Mouse (Mus musculus) forebrain, embryonic 14.5 days (tissue): ENCODE data around the gene Glrp1. TPM values are rescaled to one million over a fixed set of nuclear protein-coding genes. Genes with fewer than 3 reads are reported as not detected.

Experiments
- ATAC-seq: fragments of 200-750 bp; cut with Nextera tagmentation; 2 replicates; pipeline ENCODE4 v1.8.0; 2017; ENCODE audit warnings: mild to moderate bottlenecking, moderate library complexity
- DNase-seq: peaks from one replicate; pipeline ENCODE4 v3.0.0-alpha.2; 2015; ENCODE audit warnings: low spot score
- H3K27ac ChIP-seq: fragments of 300-500 bp; sonication (generic); 2 replicates; pipeline ENCODE4 v1.5.1; 2014; ENCODE audit warnings: low read depth, mild to moderate bottlenecking, control low read depth, low read length, moderate library complexity
- H3K27me3 ChIP-seq: fragments of 300-500 bp; sonication (generic); replicated peaks from 2 replicates; pipeline ENCODE4 v1.6.1; 2014; ENCODE audit warnings: low read length, control low read depth, mixed read lengths; ENCODE audit not compliant: control insufficient read depth, insufficient read depth
- H3K36me3 ChIP-seq: fragments of 300-500 bp; sonication (generic); 2 replicates; pipeline ENCODE4 v1.6.1; 2014; ENCODE audit warnings: low read length, control low read depth; ENCODE audit not compliant: control insufficient read depth, insufficient read depth
- H3K4me1 ChIP-seq: fragments of 300-500 bp; sonication (generic); 2 replicates; pipeline ENCODE4 v1.6.1; 2014; ENCODE audit warnings: antibody characterized with exemption, low read length, control low read depth; ENCODE audit not compliant: control insufficient read depth, insufficient read depth
- H3K4me2 ChIP-seq: fragments of 300-500 bp; sonication (generic); 2 replicates; pipeline ENCODE4 v1.6.1; 2014; ENCODE audit warnings: mild to moderate bottlenecking, control low read depth, low read length
- H3K4me3 ChIP-seq: fragments of 300-500 bp; sonication (generic); 2 replicates; pipeline ENCODE4 v1.5.1; 2014; ENCODE audit warnings: low read depth, low read length, control low read depth
- H3K9ac ChIP-seq: fragments of 300-500 bp; sonication (generic); 2 replicates; pipeline ENCODE4 v1.6.1; 2014; ENCODE audit warnings: mild to moderate bottlenecking, low read length, control low read depth, moderate library complexity
- H3K9me3 ChIP-seq: fragments of 300-500 bp; sonication (generic); replicated peaks from 2 replicates; pipeline ENCODE4 v1.6.1; 2016; ENCODE audit warnings: low read length, control low read depth, mixed read lengths; ENCODE audit not compliant: control insufficient read depth
- WGBS: fragments of 180-500 bp; shearing (Covaris S2); extraction: QIAGEN DNeasy Blood & Tissue Kit; methylation state at CpG from one replicate; pipeline ENCODE4 v1.1.7; 2014; 5-methylcytosine and 5-hydroxymethylcytosine counted together
- polyA plus RNA-seq: library from polyadenylated mRNA; unstranded; fragments of >200 nt; fragmentation: Nextera tagmentation; extraction: Ambion mirVana; gene quantifications from 2 replicates; pipeline ENCODE4 v1.2.1, GENCODE M21; 2014

Gene Glrp1
- polyA plus RNA-seq, 1 experiment from 2014 or later = not detected

DNA sequence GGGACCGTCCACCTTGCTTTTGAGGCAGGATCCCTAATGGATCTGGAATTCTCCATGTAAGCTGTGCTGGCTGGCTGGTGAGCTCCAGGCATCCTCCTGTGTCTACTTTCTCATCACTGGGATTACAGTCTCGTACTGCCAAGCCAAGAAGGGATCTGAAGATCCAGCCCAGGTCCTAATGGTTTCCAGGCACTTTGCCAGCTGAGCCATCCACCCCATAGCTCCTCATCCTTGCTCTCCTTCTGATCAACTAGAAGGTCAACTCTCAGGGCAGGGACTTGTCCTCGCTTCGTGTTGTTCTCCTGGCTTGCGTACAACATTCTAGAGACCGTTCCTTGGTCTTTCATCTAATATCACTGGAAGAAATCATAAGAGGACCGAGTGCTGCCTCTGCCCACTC lies 29.4 kb upstream of the Glrp1 start:
- no peaks in the 10 kb centered on the region for H3K9me3 ChIP-seq
- no peak; the same call in 1 of the 2 replicates for ATAC-seq
- H3K27ac ChIP-seq = peak overlapping the region; percentile 40; the same call in 1 of the 2 replicates
- H3K4me2 ChIP-seq = no peak overlapping the region
- H3K27me3 ChIP-seq = no peaks in the 10 kb centered on the region
- H3K36me3 ChIP-seq = no peaks in the 10 kb centered on the region
- WGBS = 82% methylated on average over 7 of the region's 7 CpGs
- no peak overlapping the region for H3K9ac ChIP-seq
- no peak overlapping the region for H3K4me3 ChIP-seq
- H3K4me1 ChIP-seq = peaks cover 9% of the 10 kb centered on the region
- DNase-seq = peak; percentile 34

DNA sequence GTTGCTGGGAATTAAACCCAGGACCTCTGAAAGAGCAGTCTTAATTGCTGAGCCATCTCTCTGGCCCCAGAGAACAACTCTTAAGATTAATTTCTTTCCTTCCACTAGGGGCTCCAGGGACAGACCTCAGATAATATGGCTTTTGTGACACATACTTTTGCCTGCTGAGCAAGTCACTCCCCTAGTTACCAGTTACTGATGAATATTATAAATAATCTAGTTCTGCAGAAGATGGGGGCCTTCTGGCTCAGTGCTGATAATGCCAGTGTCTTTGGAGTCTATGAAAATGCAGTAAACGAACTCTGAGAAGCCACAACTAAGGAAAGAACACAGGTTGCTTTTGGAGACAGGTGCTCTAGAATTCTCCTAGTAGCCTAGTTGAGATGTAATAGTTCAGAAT lies 26.4 kb upstream of the Glrp1 start:
- Histone ChIP-seq H3K4me1 (peaks cover 9% of the 10 kb centered on the region), H3K4me2 (no peak overlapping the region), H3K9ac (no peak overlapping the region), H3K9me3 (no peaks in the 10 kb centered on the region), H3K4me3 (no peak overlapping the region), H3K27me3 (no peaks in the 10 kb centered on the region), H3K27ac (no peak overlapping the region), H3K36me3 (no peaks in the 10 kb centered on the region)
- WGBS = 83% methylated on average over 1 of the region's 1 CpGs
- ATAC-seq = no peak
- no peak for DNase-seq

DNA sequence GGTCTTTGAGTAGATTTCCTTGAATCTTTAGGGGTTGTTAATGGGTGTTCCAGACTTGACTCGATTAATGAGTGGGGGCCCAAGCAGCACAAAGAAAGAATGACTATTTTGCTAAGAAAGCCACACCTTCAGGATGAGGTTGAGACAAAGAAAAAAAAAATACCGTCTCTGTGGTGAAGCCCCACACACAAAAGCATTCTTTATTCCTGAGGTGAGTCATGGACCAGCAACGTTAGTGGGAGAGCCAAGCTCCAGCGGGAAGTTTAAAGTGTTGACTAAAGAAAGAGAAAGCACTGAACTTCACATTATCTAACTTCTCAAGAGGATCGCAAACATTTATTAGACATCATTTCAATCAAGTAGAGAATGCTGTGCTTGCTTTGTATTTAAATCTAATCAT lies 24.2 kb upstream of the Glrp1 start:
- no peaks in the 10 kb centered on the region for H3K9me3 ChIP-seq
- WGBS = 52% methylated on average over 5 of the region's 5 CpGs

DNA sequence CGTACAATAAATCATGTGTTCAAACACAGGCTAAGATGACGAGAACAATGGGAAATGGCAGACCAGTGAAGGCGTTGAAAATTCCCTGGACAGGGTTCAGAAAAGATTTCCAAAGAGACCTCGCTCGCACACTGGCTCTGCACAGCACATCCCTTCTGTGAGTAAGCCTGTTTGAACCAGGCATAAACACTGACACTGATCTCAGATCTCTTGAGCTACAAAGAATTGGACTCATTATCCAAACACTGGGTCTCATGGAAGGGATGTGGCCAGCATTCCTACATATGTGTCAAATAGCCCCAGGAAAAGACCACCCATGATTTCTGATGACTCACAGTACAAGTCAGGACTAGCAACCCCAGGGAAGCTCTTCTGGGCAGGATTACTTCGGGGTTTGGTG lies 16.3 kb upstream of the Glrp1 start:
- Histone ChIP-seq H3K4me1 (0 out of 2 replicates have a peak, but pooled peaks cover 2% of the 10 kb centered on the region), H3K4me2 (no peak overlapping the region), H3K36me3 (no peaks in the 10 kb centered on the region), H3K27me3 (no peaks in the 10 kb centered on the region), H3K9ac (no peak overlapping the region), H3K9me3 (no peaks in the 10 kb centered on the region), H3K4me3 (no peak overlapping the region), H3K27ac (no peak overlapping the region)
- WGBS = 66% methylated on average over 6 of the region's 6 CpGs
- peak; percentile 13 for DNase-seq
- no peak for ATAC-seq

More for the DNA sequence above, 24.2 kb upstream of the Glrp1 start:
- DNase-seq = no peak
- H3K9ac ChIP-seq = no peak overlapping the region
- H3K36me3 ChIP-seq = no peaks in the 10 kb centered on the region
- peaks cover 2% of the 10 kb centered on the region for H3K4me1 ChIP-seq
- no peak for ATAC-seq
- no peaks in the 10 kb centered on the region for H3K27me3 ChIP-seq
- H3K4me3 ChIP-seq = no peak overlapping the region
- no peak overlapping the region for H3K27ac ChIP-seq
- no peak overlapping the region for H3K4me2 ChIP-seq

DNA sequence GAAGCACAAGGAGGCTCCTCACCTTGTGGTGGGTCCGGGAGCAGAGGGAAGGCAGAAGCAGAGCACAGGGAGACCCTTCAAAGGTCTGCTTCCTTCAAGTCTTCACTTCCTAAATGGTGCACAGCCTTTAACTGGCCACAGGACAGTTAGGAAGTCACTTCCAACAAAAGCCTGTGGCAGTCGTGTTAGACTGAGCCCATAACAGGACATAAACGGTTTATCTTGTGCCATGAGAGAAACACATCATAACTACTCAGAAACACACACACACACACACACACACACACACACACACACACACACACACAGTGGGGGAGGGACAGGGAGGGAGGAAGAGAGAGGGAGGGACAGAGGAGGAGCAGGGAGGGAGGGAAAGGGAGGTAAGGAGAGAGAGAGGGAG lies 15.8 kb upstream of the Glrp1 start:
- Histone ChIP-seq H3K27ac (no peak overlapping the region), H3K36me3 (no peaks in the 10 kb centered on the region), H3K9ac (no peak overlapping the region), H3K4me3 (no peak overlapping the region), H3K27me3 (no peaks in the 10 kb centered on the region), H3K4me2 (no peak overlapping the region), H3K4me1 (0 out of 2 replicates have a peak, but pooled peaks cover 2% of the 10 kb centered on the region), H3K9me3 (no peaks in the 10 kb centered on the region)
- no peak for ATAC-seq
- 88% methylated on average over 3 of the region's 3 CpGs for WGBS
- no peak for DNase-seq

DNA sequence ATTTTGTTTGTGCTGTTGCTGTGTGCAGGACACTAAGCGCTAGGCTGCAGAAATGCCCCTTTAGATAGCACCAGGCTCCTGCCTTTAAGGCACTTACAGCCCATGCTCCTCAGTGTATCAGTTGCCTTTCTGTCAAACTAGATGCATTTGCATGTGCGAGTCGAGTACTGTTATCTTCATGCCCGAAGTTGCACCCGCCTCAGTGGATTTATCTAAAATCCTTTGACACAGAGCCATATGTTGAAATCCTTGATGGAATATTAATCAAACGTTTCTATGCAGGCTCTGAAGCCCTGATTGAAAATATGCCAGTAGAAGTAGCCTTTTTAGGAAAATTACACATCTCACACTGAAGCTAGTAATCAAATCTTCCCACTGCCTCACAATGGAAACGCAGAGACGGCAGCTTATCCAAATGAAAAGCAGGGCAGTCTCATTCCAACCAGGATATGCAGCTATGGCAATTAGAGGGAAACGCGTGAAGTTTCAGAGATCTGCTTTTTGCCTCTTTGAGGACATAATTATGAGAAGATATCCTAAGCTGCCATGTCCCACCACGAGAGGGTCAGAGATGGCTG lies 11.4 kb upstream of the Glrp1 start:
- Histone ChIP-seq H3K9me3 (no peaks in the 10 kb centered on the region), H3K36me3 (no peaks in the 10 kb centered on the region), H3K4me2 (no peak overlapping the region), H3K27ac (peak overlapping the region; percentile 27; the same call in 1 of the 2 replicates), H3K4me3 (no peak overlapping the region), H3K4me1 (0 out of 2 replicates have a peak, but pooled peaks cover 2% of the 10 kb centered on the region), H3K9ac (no peak overlapping the region), H3K27me3 (no peaks in the 10 kb centered on the region)
- 71% methylated on average over 11 of the region's 11 CpGs for WGBS
- DNase-seq (peak; percentile 59), ATAC-seq (peak; percentile 42; the same call in 1 of the 2 replicates)

DNA sequence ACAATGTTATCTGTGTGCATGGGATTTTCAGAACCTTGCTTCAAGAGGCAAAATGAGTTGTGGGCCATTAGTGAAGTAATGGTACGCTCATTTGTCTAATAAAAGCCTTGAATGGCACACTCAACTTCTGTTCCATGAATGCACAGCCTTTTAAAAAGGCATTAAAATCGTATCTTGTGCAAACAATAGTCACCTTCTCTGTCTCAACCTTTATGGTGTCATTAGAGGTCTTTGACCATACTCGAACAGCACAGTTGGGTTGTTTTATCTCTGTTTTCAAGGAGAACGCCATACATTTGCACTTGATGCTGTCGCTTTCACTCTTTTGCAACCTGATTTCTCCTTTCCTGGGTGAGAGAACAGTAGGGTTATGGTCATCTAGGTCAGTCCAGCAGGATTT lies 3.7 kb upstream of the Glrp1 start:
- Histone ChIP-seq H3K9me3 (no peaks in the 10 kb centered on the region), H3K36me3 (no peaks in the 10 kb centered on the region), H3K4me1 (no peaks in the 10 kb centered on the region), H3K27ac (no peak overlapping the region), H3K4me3 (no peak overlapping the region), H3K27me3 (no peaks in the 10 kb centered on the region), H3K9ac (no peak overlapping the region), H3K4me2 (no peak overlapping the region)
- DNase-seq (no peak), ATAC-seq (no peak)
- 31% methylated on average over 5 of the region's 5 CpGs for WGBS

DNA sequence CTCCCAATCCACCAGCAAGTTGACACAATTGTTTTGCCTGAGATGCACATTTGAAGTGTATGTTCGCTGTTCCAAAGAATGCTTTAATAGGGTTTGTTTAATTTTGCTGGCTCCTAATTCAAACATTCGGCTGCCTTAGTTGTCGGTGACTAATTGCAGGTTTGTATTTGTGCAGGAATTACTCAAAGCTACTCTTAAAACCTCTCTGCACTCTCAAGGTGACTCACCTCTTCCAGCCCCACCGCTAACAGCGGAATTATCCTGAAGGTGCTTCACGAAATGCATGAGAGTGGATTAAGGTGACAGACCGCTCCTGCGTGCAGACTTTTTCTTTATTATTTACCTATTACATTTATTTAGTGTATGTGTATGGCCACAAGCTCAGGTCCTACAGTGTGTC lies 2.0 kb downstream of the Glrp1 start:
- no peak for DNase-seq
- Histone ChIP-seq H3K9ac (no peak overlapping the region), H3K36me3 (no peaks in the 10 kb centered on the region), H3K9me3 (no peaks in the 10 kb centered on the region), H3K27me3 (no peaks in the 10 kb centered on the region), H3K4me3 (no peak overlapping the region), H3K4me2 (no peak overlapping the region), H3K27ac (no peak overlapping the region), H3K4me1 (peaks cover 6% of the 10 kb centered on the region; the same call in 1 of the 2 replicates)
- WGBS = 84% methylated on average over 8 of the region's 8 CpGs
- ATAC-seq = no peak

DNA sequence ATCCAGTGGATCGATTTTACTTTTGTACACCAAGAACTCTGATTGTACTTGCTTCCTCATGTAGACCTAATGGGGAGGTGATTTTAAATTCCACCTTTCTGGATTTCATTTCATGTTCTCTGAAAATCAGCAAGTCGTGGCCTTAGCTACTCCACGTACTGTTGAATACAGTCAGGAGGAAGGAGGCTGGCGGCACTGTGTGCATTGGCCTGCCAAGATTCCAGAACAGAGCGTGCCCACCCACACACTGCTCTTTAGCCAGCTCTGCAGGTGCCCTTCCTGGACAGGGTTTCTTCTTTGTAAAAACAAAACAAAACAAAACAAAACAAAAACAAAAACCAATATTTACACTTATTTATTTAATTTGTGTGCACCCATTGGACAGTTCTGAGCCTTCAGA lies 2.7 kb downstream of the Glrp1 start:
- no peak for DNase-seq
- Histone ChIP-seq H3K4me1 (peaks cover 6% of the 10 kb centered on the region; the same call in 1 of the 2 replicates), H3K9ac (no peak overlapping the region), H3K27me3 (no peaks in the 10 kb centered on the region), H3K4me2 (no peak overlapping the region), H3K9me3 (no peaks in the 10 kb centered on the region), H3K4me3 (no peak overlapping the region), H3K27ac (no peak overlapping the region), H3K36me3 (no peaks in the 10 kb centered on the region)
- no peak for ATAC-seq
- 69% methylated on average over 5 of the region's 5 CpGs for WGBS
